12 mouse cellular contexts compared by ENCODE assay signal in genomic region chr14:30559321-30559850, GRCm38 (mm10). TPM values are rescaled to one million over a fixed set of nuclear protein-coding genes. Genes with fewer than 3 reads are reported as not detected.
DNase-seq lines count a peak whose midpoint lies in the region; ATAC-seq and TF ChIP-seq lines count a peak whose summit lies in the region.
"Had no signal": no experiment of that assay in that cellular context is flagged by ENCODE, and none has a peak within 500 bp of the region (broad histone marks: within the 10 kb centered on the region; RNA-seq: fewer than 3 reads in every experiment).

No protein-coding gene starts in this region.

- no peak for TF ChIP-seq EP300 in lung, postnatal 0 days (IDR thresholded peaks at IDR 0.05)

- no peak overlapping the region for H3K9ac ChIP-seq in lung, postnatal 0 days (replicated peaks; ENCODE audit: low read depth)
- no peak overlapping the region for H3K9ac ChIP-seq in heart, embryonic 12.5 days
- H3K9ac ChIP-seq: hindbrain, embryonic 14.5 days had no signal

- no peaks in the 10 kb centered on the region for H3K27me3 ChIP-seq in lung, postnatal 0 days (replicated peaks; ENCODE audit: insufficient read depth, low read length)
- H3K27me3 ChIP-seq in heart, embryonic 12.5 days (replicated peaks), result no peaks in the 10 kb centered on the region

- H3K4me3 ChIP-seq in lung, postnatal 0 days (ENCODE audit: low read depth, low read length), result no peak overlapping the region
- H3K4me3 ChIP-seq in heart, embryonic 12.5 days, result no peak overlapping the region
- H3K4me3 ChIP-seq: forebrain, embryonic 10.5 days; left cerebral cortex, adult 2 months had no signal

- peaks cover 19% of the 10 kb centered on the region; the same call in 1 of the 2 replicates for H3K36me3 ChIP-seq in lung, postnatal 0 days (ENCODE audit: insufficient read depth, low read length)
- H3K36me3 ChIP-seq in heart, embryonic 12.5 days, result peaks cover 82% of the 10 kb centered on the region

- no peak for ATAC-seq in lung, postnatal 0 days
- no peak for ATAC-seq in heart, embryonic 12.5 days (ENCODE audit: insufficient number of reproducible peaks, low FRiP score)

- DNase-seq in heart, adult 11 months, result peak; percentile 87
- no peak for DNase-seq in heart, postnatal 25 days (ENCODE audit: low spot score)
- peak; percentile 65 for DNase-seq in ES-CJ7 (ENCODE audit: low read depth, low spot score)
- DNase-seq in cerebellum, adult 9-10 months, result peak; percentile 65
- DNase-seq in kidney, adult 8-10 months, result peak; percentile 54 to 63
- DNase-seq in lung, postnatal 0 days (ENCODE audit: low spot score), result no peak
- no peak for DNase-seq in layer of hippocampus, postnatal 10 days (ENCODE audit: low spot score in 2 of 2)
- DNase-seq: adrenal gland, postnatal 25 days had no signal

- no peak overlapping the region for H3K27ac ChIP-seq in lung, postnatal 0 days (ENCODE audit: low read length)
- no peak overlapping the region for H3K27ac ChIP-seq in heart, embryonic 12.5 days (ENCODE audit: poor library complexity, severe bottlenecking)
- H3K27ac ChIP-seq: forebrain, embryonic 10.5 days; hindbrain, embryonic 14.5 days; left cerebral cortex, adult 2 months had no signal

- H3K4me2 ChIP-seq in lung, postnatal 0 days (replicated peaks; ENCODE audit: low read depth, low read length), result no peak overlapping the region
- H3K4me2 ChIP-seq in heart, embryonic 12.5 days, result no peak overlapping the region
- H3K4me2 ChIP-seq: hindbrain, embryonic 14.5 days had no signal

- no peak for TF ChIP-seq CTCF in lung, postnatal 0 days (IDR thresholded peaks at IDR 0.05)

- H3K4me1 ChIP-seq in lung, postnatal 0 days (ENCODE audit: insufficient read depth, low read depth, low read length), result no peaks in the 10 kb centered on the region
- H3K4me1 ChIP-seq in heart, embryonic 12.5 days (replicated peaks), result peaks cover 21% of the 10 kb centered on the region
- H3K4me1 ChIP-seq: forebrain, embryonic 10.5 days had no signal

- no peaks in the 10 kb centered on the region for H3K9me3 ChIP-seq in lung, postnatal 0 days (ENCODE audit: low read length)
- no peaks in the 10 kb centered on the region for H3K9me3 ChIP-seq in heart, embryonic 12.5 days (replicated peaks)
- H3K9me3 ChIP-seq: forebrain, embryonic 10.5 days had no signal

- intact Hi-C loops in heart, postnatal 25 days (cut with DNase I), result no loop called here

- 85% methylated on average over 17 of the region's 17 CpGs for WGBS in lung, postnatal 0 days
- WGBS in heart, embryonic 12.5 days, result 91% methylated on average over 17 of the region's 17 CpGs

RNA-seq across cellular contexts. Expression of gene Tkt, which starts 11.2 kb away (rescaled TPM):
- 10 to 100 TPM; 34.5 to 39.8 TPM for total RNA-seq in heart, postnatal 25 days (2021)
- 121 and 132 TPM in 2 replicates for polyA plus RNA-seq in lung, postnatal 0 days (2015; fragmentation: Nextera tagmentation; extraction: Ambion mirVana)
- total RNA-seq in layer of hippocampus, postnatal 10 days (2021), result 100 to 1,000 TPM; 208 to 226 TPM
- polyA plus RNA-seq in heart, embryonic 12.5 days (2016; fragmentation: Nextera tagmentation; extraction: Ambion mirVana), result 85.7 and 90.4 TPM in 2 replicates

Comparison
In these comparisons a context has a peak if more than half of its experiments do, and no peak if none do; other contexts are left out.
1. DNase-seq: peak in heart, adult 11 months (single experiment), ES-CJ7 (single experiment), cerebellum, adult 9-10 months (single experiment) and kidney, adult 8-10 months (2 of 2); none in heart, postnatal 25 days (single experiment), lung, postnatal 0 days (single experiment) and layer of hippocampus, postnatal 10 days (0 of 2).
2. RNA of gene Tkt, which starts 11.2 kb away (total RNA-seq): 208 to 226 TPM in layer of hippocampus, postnatal 10 days; 34.5 to 39.8 TPM in heart, postnatal 25 days; every median in the first group is over 4 times any median in the second.